Mouse (Mus musculus) hindbrain, embryonic 14.5 days (tissue): ENCODE measurements around the gene Polr1d. TPM values are rescaled to one million over a fixed set of nuclear protein-coding genes. Genes with fewer than 3 reads are reported as not detected.

ENCODE experiments used
- ATAC-seq: fragments of 200-750 bp; cut with Nextera tagmentation; 2 replicates; pipeline ENCODE4 v1.8.0; 2017; ENCODE audit warnings: moderate number of reproducible peaks, mild to moderate bottlenecking, moderate TSS enrichment, moderate library complexity; ENCODE audit not compliant: low FRiP score
- DNase-seq: peaks from one replicate; pipeline ENCODE4 v3.0.0-alpha.2; 2015; ENCODE audit warnings: low spot score
- H3K27ac ChIP-seq: fragments of 300-500 bp; sonication (generic); 2 replicates; pipeline ENCODE4 v1.5.1; 2014; ENCODE audit warnings: mild to moderate bottlenecking, moderate library complexity
- H3K27me3 ChIP-seq: fragments of 300-500 bp; sonication (generic); 2 replicates; pipeline ENCODE4 v1.6.1; 2014; ENCODE audit warnings: mild to moderate bottlenecking, low read length, mixed read lengths; ENCODE audit not compliant: control insufficient read depth, insufficient read depth
- H3K36me3 ChIP-seq: fragments of 300-500 bp; sonication (generic); replicated peaks from 2 replicates; pipeline ENCODE4 v1.6.1; 2014; ENCODE audit not compliant: control insufficient read depth, insufficient read depth
- H3K4me1 ChIP-seq: fragments of 300-500 bp; sonication (generic); replicated peaks from 2 replicates; pipeline ENCODE4 v1.6.1; 2014; ENCODE audit warnings: antibody characterized with exemption, low read length, mixed read lengths; ENCODE audit not compliant: control insufficient read depth, insufficient read depth
- H3K4me2 ChIP-seq: fragments of 300-500 bp; sonication (generic); replicated peaks from 2 replicates; pipeline ENCODE4 v1.6.1; 2014; ENCODE audit warnings: mild to moderate bottlenecking, moderate library complexity
- H3K4me3 ChIP-seq: fragments of 300-500 bp; sonication (generic); replicated peaks from 2 replicates; pipeline ENCODE4 v1.5.1; 2014; ENCODE audit warnings: mild to moderate bottlenecking, low read length
- H3K9ac ChIP-seq: fragments of 300-500 bp; sonication (generic); 2 replicates; pipeline ENCODE4 v1.6.1; 2014
- H3K9me3 ChIP-seq: fragments of 300-500 bp; sonication (generic); 2 replicates; pipeline ENCODE4 v1.6.1; 2016; ENCODE audit warnings: low read length; ENCODE audit not compliant: control insufficient read depth
- WGBS: fragments of 180-500 bp; shearing (Covaris S2); extraction: QIAGEN DNeasy Blood & Tissue Kit; methylation state at CpG from one replicate; pipeline ENCODE4 v1.1.7; 2014; 5-methylcytosine and 5-hydroxymethylcytosine counted together
- polyA plus RNA-seq: library from polyadenylated mRNA; unstranded; fragments of >200 nt; fragmentation: Nextera tagmentation; extraction: Ambion mirVana; gene quantifications from 2 replicates; pipeline ENCODE4 v1.2.1, GENCODE M21; 2014

Gene Polr1d
- polyA plus RNA-seq, 1 experiment from 2014 or later: 113 TPM

DNA sequence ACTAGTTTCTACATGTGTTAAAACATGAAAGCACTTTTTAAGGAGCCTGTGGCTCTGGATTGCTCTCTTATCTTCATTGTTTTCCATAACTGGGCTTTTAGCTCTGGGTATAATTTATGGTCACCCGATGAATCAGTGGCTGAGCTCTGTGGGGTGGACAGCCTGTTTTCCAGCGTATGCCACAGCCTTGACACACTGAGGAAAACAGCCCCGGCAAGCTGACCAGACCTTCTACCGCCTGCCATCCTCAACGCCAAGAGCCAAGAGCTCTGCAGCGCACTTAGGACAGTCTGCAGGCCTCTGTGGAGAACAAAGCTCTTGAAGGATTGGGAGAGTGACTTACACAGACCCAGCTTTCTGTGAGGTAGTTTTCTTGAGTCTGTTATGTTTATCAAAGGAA is 17.4 kb downstream of the Polr1d start:
- no peak for DNase-seq
- H3K4me3 ChIP-seq: no peak overlapping the region
- H3K9ac ChIP-seq: no peak overlapping the region
- H3K4me2 ChIP-seq: no peak overlapping the region
- H3K27me3 ChIP-seq: no peaks in the 10 kb centered on the region
- H3K9me3 ChIP-seq: no peaks in the 10 kb centered on the region
- WGBS: 97% methylated on average over 6 of the region's 6 CpGs
- H3K4me1 ChIP-seq: no peaks in the 10 kb centered on the region
- no peaks in the 10 kb centered on the region; the same call in 1 of the 2 replicates for H3K36me3 ChIP-seq
- no peak overlapping the region for H3K27ac ChIP-seq
- ATAC-seq: no peak

DNA sequence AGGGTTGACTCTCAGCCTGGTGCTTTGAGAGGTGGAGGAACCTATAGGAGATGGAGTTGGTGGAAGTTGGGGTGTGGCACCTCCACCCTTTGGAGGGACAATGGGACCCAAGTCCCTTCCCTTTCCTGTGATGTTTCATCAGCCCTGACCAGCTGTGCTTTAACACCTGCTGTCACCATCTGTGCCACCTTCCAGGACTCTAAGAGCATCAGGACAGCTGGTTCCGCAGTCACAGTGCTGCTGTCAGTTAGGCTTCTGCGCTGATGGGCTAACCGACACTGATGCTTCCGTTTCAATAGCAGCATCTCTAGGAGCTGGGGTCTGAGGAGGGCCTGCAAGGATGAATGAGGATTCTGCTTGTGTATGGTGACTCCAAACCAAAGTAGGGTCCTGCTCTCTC is 19.7 kb downstream of the Polr1d start:
- no peaks in the 10 kb centered on the region for H3K9me3 ChIP-seq
- H3K27me3 ChIP-seq: no peaks in the 10 kb centered on the region
- no peak for DNase-seq
- H3K4me1 ChIP-seq: no peaks in the 10 kb centered on the region
- H3K4me3 ChIP-seq: no peak overlapping the region
- peaks cover 6% of the 10 kb centered on the region; the same call in 1 of the 2 replicates for H3K36me3 ChIP-seq
- no peak for ATAC-seq
- H3K27ac ChIP-seq: no peak overlapping the region
- no peak overlapping the region for H3K9ac ChIP-seq
- 95% methylated on average over 4 of the region's 4 CpGs for WGBS
- no peak overlapping the region for H3K4me2 ChIP-seq

DNA sequence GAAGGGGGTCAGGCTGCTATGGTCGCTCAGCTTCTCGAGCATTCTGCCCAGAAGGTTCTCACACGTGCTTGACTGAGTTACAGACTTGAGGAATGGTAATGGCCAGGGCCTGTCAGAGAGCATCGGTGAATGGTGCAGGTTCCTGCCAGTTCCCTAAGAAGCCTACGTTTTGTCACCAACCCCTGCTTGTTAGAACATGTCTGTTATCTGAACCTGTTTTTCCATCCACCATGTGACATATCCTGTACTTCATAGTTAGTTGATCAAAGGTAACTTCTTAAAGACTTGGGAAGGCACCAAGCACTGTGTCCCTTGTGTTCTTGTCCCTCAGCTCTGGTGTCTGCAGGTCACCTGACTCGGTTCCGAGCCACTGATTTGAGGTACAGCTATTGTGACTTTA is 21.8 kb downstream of the Polr1d start:
- no peaks in the 10 kb centered on the region for H3K27me3 ChIP-seq
- no peak overlapping the region for H3K4me3 ChIP-seq
- WGBS: 90% methylated on average over 7 of the region's 7 CpGs
- H3K36me3 ChIP-seq: peaks cover 10% of the 10 kb centered on the region; the same call in 1 of the 2 replicates
- no peak overlapping the region for H3K27ac ChIP-seq
- no peak for DNase-seq
- no peak overlapping the region for H3K9ac ChIP-seq
- ATAC-seq: no peak
- H3K4me1 ChIP-seq: no peaks in the 10 kb centered on the region
- H3K4me2 ChIP-seq: no peak overlapping the region
- no peaks in the 10 kb centered on the region for H3K9me3 ChIP-seq

DNA sequence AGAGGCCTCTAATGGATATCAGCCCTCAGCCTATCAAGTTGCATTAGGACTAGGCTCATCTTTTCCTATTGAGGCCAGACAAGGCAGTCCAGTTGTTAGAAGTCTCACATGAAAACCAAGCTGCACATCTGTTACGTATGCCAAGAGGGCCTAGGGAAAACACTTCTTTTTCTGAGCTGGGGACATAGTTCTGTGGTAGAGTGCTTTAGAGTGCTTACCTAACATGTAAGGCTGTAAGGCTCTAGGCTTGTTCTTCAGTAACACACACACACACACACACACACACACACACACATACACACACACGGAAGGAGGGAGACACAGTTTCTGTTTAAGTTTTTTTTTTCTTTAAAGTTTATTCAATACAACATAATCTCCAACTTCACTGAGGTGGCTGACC is 23.3 kb downstream of the Polr1d start:
- no peaks in the 10 kb centered on the region for H3K4me1 ChIP-seq
- no peaks in the 10 kb centered on the region for H3K27me3 ChIP-seq
- H3K36me3 ChIP-seq: peaks cover 10% of the 10 kb centered on the region; the same call in 1 of the 2 replicates
- ATAC-seq (no peak), DNase-seq (no peak)
- H3K4me2 ChIP-seq: no peak overlapping the region
- no peak overlapping the region for H3K27ac ChIP-seq
- WGBS: 97% methylated on average over 2 of the region's 2 CpGs
- no peaks in the 10 kb centered on the region for H3K9me3 ChIP-seq
- no peak overlapping the region for H3K9ac ChIP-seq
- H3K4me3 ChIP-seq: no peak overlapping the region

DNA sequence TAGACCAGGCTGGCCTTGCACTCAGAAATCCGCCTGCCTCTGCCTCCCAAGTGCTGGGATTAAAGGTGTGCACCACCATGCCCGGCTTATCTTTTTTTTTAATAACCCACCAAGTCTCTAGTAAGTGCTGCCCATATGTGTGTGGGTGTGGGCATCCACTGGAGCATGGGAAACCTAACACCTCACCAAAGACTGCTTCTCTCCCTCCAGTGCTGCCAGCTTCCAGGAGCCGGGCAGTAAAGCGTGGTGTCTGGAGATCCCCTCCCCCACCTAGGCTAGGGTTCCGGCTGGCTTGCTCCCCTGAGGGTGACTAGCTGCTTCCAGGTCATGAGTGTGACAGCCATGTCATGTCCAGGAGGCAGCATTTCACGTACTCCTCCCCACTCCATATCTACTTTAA is 25.4 kb downstream of the Polr1d start:
- WGBS: 83% methylated on average over 6 of the region's 6 CpGs
- Histone ChIP-seq H3K4me2 (no peak overlapping the region), H3K9ac (no peak overlapping the region), H3K9me3 (no peaks in the 10 kb centered on the region), H3K27ac (no peak overlapping the region), H3K36me3 (peaks cover 30% of the 10 kb centered on the region; the same call in 1 of the 2 replicates), H3K4me3 (no peak overlapping the region), H3K27me3 (no peaks in the 10 kb centered on the region), H3K4me1 (no peaks in the 10 kb centered on the region)
- no peak for DNase-seq
- ATAC-seq: no peak

DNA sequence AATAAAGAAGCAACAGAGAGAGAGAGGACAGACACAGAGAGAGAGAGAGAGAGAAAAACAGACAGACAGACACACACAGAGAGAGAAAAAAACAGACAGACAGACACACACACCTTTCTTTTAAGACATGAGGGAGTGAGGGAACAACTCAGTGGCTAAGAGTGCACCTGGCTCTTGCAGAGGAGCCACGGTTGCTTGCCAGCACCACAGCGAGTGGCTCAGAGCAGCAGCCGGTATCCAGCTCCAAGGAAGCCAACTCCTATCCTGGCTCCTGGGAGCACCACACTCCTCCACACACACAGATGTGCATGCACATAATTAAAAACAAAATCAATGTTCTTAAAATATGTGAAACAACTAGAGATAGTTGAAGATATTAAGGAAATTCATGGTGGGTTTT is 30.4 kb downstream of the Polr1d start:
- no peaks in the 10 kb centered on the region for H3K9me3 ChIP-seq
- ATAC-seq (no peak), DNase-seq (no peak)
- H3K27ac ChIP-seq: no peak overlapping the region
- H3K4me3 ChIP-seq: no peak overlapping the region
- no peaks in the 10 kb centered on the region for H3K27me3 ChIP-seq
- H3K9ac ChIP-seq: no peak overlapping the region
- 84% methylated on average over 3 of the region's 3 CpGs for WGBS
- no peak overlapping the region for H3K4me2 ChIP-seq
- no peaks in the 10 kb centered on the region for H3K4me1 ChIP-seq
- H3K36me3 ChIP-seq: 0 out of 2 replicates have a peak, but pooled peaks cover 28% of the 10 kb centered on the region

DNA sequence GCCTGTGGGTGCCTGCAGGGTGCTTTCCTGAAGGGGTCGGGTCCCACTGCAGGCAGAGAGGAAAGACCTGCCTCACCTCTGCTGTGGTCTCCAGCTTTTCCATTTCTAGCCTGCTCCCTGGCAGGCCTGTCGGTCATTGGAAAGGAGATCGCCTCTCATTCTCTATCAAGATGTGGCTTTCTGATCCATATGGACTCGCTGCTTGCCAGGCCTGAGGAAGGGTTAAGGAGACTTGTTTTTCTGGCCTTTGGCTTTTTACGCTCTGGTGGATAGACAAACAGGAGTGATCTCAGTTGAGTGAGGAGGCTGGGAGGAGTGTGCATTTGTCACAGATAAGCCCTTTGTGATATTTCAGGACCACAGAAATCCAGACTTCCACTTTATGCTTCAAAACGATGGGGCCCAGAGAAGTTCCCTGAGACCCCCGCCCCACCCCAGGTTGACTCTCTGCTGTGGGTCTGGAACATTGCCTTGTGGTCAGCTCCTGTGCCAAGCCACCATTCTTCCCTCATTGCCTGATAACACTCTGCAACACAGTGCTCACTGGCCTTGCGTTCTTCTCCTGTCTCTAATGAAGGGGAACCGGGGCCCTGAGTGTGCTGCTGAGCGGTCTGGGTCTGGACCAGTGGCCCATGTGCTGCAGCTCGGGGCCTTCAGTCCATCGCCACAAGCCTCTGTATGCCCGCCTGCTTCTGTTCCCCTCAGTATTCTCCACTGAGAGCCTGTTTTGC is 32.2 kb downstream of the Polr1d start:
- ATAC-seq (no peak), DNase-seq (no peak)
- no peak overlapping the region for H3K4me3 ChIP-seq
- H3K9me3 ChIP-seq: no peaks in the 10 kb centered on the region
- H3K4me2 ChIP-seq: no peak overlapping the region
- no peaks in the 10 kb centered on the region for H3K27me3 ChIP-seq
- H3K36me3 ChIP-seq: 0 out of 2 replicates have a peak, but pooled peaks cover 33% of the 10 kb centered on the region
- no peaks in the 10 kb centered on the region for H3K4me1 ChIP-seq
- H3K9ac ChIP-seq: no peak overlapping the region
- H3K27ac ChIP-seq: no peak overlapping the region
- WGBS: 90% methylated on average over 13 of the region's 13 CpGs

DNA sequence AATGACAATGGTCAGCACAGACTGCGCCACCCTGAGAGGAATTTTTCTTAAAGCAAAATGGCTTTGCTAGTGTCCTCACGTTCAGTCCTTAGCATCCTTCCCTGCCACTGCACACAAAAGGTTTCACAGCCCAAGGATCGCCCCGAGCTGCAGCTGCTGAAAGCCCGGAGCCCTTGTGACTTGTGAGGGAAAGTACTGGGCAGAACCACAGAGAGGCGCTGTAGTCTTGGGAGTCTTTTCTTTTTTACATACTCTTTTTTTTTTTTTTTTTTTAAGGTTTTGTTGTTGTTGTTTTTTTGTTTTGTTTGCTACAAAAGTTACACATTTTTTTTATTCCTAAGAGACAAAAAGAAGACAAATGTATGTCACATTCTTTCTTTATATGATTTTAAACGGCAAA is 37.9 kb downstream of the Polr1d start:
- WGBS: 73% methylated on average over 7 of the region's 7 CpGs
- ATAC-seq (no peak), DNase-seq (no peak)
- no peaks in the 10 kb centered on the region for H3K9me3 ChIP-seq
- H3K4me2 ChIP-seq: no peak overlapping the region
- no peaks in the 10 kb centered on the region for H3K27me3 ChIP-seq
- no peak overlapping the region for H3K9ac ChIP-seq
- H3K4me1 ChIP-seq: no peaks in the 10 kb centered on the region
- no peak overlapping the region for H3K27ac ChIP-seq
- 0 out of 2 replicates have a peak, but pooled peaks cover 12% of the 10 kb centered on the region for H3K36me3 ChIP-seq
- H3K4me3 ChIP-seq: no peak overlapping the region

DNA sequence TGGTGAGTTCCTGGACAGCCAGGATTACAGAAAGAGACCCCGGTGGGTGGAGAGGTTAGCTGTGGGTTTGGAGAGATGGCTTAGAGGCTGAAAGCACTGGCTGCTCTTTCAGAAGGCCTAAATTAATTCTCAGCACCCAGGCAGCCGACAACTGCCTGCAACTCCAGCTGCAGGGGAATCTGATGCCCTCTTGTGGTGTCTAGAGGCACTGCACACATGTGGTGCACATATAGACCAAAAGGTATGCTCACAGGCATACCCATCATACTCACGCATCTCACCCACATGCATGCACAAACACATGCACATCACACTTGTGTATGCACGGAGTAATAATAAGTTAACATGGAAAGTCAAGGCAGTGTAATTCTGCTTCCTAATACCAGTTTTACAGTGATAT is 38.8 kb downstream of the Polr1d start:
- ATAC-seq (no peak), DNase-seq (no peak)
- H3K27me3 ChIP-seq: no peaks in the 10 kb centered on the region
- H3K27ac ChIP-seq: no peak overlapping the region
- H3K9ac ChIP-seq: no peak overlapping the region
- WGBS: 99% methylated on average over 4 of the region's 4 CpGs
- 0 out of 2 replicates have a peak, but pooled peaks cover 12% of the 10 kb centered on the region for H3K36me3 ChIP-seq
- no peaks in the 10 kb centered on the region for H3K4me1 ChIP-seq
- no peak overlapping the region for H3K4me3 ChIP-seq
- no peaks in the 10 kb centered on the region for H3K9me3 ChIP-seq
- H3K4me2 ChIP-seq: no peak overlapping the region
